Mouse (Mus musculus) forebrain, embryonic 16.5 days (tissue): Measurements from ENCODE around the gene Tldc2. TPM values are rescaled to one million over a fixed set of nuclear protein-coding genes. Genes with fewer than 3 reads are reported as not detected.

ENCODE experiments used
- ATAC-seq: fragments of 200-750 bp; cut with Nextera tagmentation; 2 replicates; pipeline ENCODE4 v1.8.0; 2017; ENCODE audit warnings: mild to moderate bottlenecking, moderate library complexity
- H3K27ac ChIP-seq: fragments of 300-500 bp; sonication (generic); 2 replicates; pipeline ENCODE4 v1.5.1; 2014; ENCODE audit warnings: low read length, control low read depth
- H3K27me3 ChIP-seq: fragments of 300-500 bp; sonication (generic); replicated peaks from 2 replicates; pipeline ENCODE4 v1.6.1; 2014; ENCODE audit warnings: low read length; ENCODE audit not compliant: control insufficient read depth, insufficient read depth
- H3K36me3 ChIP-seq: fragments of 300-500 bp; sonication (generic); 2 replicates; pipeline ENCODE4 v1.6.1; 2014; ENCODE audit not compliant: control insufficient read depth, insufficient read depth
- H3K4me1 ChIP-seq: fragments of 300-500 bp; sonication (generic); replicated peaks from 2 replicates; pipeline ENCODE4 v1.6.1; 2014; ENCODE audit warnings: low read length; ENCODE audit not compliant: control insufficient read depth, insufficient read depth
- H3K4me2 ChIP-seq: fragments of 300-500 bp; sonication (generic); 2 replicates; pipeline ENCODE4 v1.6.1; 2014; ENCODE audit warnings: mild to moderate bottlenecking, low read length, control low read depth
- H3K4me3 ChIP-seq: fragments of 300-500 bp; sonication (generic); replicated peaks from 2 replicates; pipeline ENCODE4 v1.5.1; 2014; ENCODE audit warnings: mild to moderate bottlenecking, low read length, control low read depth
- H3K9ac ChIP-seq: fragments of 300-500 bp; sonication (generic); replicated peaks from 2 replicates; pipeline ENCODE4 v1.6.1; 2014; ENCODE audit warnings: low read depth, low read length, control low read depth
- H3K9me3 ChIP-seq: fragments of 300-500 bp; sonication (generic); 2 replicates; pipeline ENCODE4 v1.6.1; 2016; ENCODE audit warnings: low read length; ENCODE audit not compliant: control insufficient read depth
- WGBS: fragments of 180-500 bp; shearing (Covaris S2); extraction: QIAGEN DNeasy Blood & Tissue Kit; methylation state at CpG from one replicate; pipeline ENCODE4 v1.1.7; 2014; 5-methylcytosine and 5-hydroxymethylcytosine counted together
- polyA plus RNA-seq: library from polyadenylated mRNA; unstranded; fragments of >200 nt; fragmentation: Nextera tagmentation; extraction: Ambion mirVana; gene quantifications from 2 replicates; pipeline ENCODE4 v1.2.1, GENCODE M21; 2015

Tldc2 gene
- polyA plus RNA-seq, 1 experiment from 2014 or later: not detected

DNA sequence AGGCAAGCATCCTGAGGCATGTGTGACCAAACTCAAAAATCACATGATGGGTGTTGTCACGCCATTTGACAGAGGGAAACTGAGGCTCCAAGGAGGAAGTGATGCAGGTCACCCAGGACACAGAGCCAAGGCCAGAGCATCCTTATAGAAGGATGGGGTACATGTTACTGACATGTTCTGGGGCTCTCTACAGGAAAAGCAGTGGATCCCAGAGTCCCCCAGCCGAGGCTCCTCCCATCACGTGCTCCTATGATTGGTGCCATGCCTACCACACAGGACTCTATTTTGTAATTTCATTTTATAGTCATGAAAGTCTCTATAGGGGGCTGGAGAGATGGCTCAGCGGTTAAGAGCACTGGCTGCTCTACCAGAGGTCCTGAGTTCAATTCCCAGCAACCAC is 29.1 kb upstream of the Tldc2 start:
- no peak for ATAC-seq
- no peak overlapping the region for H3K4me2 ChIP-seq
- peaks cover 37% of the 10 kb centered on the region for H3K4me1 ChIP-seq
- WGBS: 79% methylated on average over 4 of the region's 4 CpGs
- H3K4me3 ChIP-seq: no peak overlapping the region
- H3K9me3 ChIP-seq: no peaks in the 10 kb centered on the region
- peaks cover 16% of the 10 kb centered on the region for H3K36me3 ChIP-seq
- H3K27me3 ChIP-seq: no peaks in the 10 kb centered on the region
- H3K27ac ChIP-seq: peak overlapping the region; percentile 91
- no peak overlapping the region for H3K9ac ChIP-seq

DNA sequence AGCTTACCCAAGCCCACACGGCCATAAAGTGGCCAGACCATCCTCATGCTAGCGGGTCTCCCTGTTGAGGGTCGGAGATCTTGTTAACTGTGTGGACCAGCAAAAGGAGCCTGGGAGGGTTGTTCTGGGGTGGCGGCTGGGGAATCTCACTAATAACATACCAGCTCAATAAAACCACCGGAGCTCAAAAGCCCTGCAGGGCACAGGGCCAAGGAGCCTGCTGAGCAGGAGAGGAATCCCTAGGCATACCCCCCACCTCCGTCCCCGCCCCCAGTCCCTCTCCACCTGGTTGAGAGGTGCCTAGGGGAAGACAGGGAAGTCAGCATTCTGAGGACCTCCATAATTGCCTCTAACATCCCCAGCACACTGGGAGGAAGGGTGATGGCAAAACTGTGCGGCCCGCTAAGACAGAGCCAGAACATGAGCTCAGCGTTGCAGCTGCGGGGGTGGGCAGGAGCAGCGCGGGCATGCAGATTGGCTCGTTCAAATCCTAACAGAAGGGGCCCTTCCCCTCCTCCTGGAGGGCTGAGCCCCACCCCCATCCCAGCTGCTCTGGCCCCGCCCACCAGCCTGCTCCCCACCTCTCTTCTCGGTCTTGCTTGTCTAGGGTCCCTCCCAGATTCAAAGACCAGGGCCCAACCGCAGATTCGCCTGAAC is 28.4 kb upstream of the Tldc2 start:
- Histone ChIP-seq H3K27me3 (no peaks in the 10 kb centered on the region), H3K9me3 (no peaks in the 10 kb centered on the region), H3K4me1 (peaks cover 44% of the 10 kb centered on the region), H3K36me3 (peaks cover 12% of the 10 kb centered on the region), H3K9ac (peak overlapping the region; percentile 47), H3K4me2 (peak overlapping the region; percentile 36), H3K27ac (peak overlapping the region; percentile 91), H3K4me3 (peak overlapping the region; percentile 5; the same call in 1 of the 2 replicates)
- ATAC-seq: peak; percentile 91
- 8% methylated on average over 18 of the region's 18 CpGs for WGBS

DNA sequence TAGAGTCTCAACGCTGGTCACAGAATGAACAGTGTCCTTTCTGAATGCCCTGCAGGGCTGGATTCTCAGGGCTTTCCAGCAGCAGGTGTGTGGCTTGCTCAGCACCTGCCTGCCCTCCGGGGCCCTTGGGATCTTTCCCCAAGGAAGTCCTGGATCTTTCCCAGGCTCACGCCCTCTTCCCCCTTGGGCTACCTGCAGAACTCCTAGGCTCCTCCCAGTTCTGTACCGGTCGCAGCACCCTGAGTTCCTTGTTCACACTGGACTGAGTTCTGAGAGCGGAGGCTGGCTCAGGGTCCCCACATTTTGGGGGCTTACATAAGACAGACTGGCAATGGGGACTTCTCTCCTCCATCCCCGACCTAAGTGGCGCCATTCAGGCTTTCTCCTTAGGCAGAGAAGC is 27.7 kb upstream of the Tldc2 start:
- H3K9ac ChIP-seq: no peak overlapping the region
- WGBS: 48% methylated on average over 8 of the region's 8 CpGs
- H3K27ac ChIP-seq: peak overlapping the region; percentile 91
- ATAC-seq: no peak
- peaks cover 51% of the 10 kb centered on the region for H3K4me1 ChIP-seq
- no peaks in the 10 kb centered on the region for H3K27me3 ChIP-seq
- no peaks in the 10 kb centered on the region for H3K9me3 ChIP-seq
- no peak overlapping the region for H3K4me3 ChIP-seq
- H3K36me3 ChIP-seq: peaks cover 12% of the 10 kb centered on the region
- no peak overlapping the region for H3K4me2 ChIP-seq

DNA sequence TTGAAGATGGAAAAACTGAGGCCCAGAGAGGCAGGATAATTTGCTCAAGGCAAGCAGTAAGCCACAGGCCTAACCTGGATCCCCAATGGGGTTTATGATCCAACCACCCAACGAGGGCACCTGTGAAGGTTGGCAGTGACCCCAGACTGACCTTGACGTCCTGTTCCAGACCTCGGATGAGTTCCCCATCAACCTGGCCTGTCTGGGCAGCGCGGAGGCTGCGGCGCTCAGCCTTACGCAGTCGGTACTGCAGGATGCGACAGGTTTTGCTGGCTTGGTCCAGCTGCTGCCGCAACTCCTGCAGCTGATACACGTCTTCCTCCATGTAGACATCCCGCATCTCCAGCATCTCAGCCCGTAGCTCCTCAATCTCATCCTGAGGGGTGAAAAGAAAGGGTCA is 26.8 kb upstream of the Tldc2 start:
- Histone ChIP-seq H3K36me3 (peaks cover 12% of the 10 kb centered on the region), H3K9me3 (no peaks in the 10 kb centered on the region), H3K27me3 (no peaks in the 10 kb centered on the region), H3K9ac (no peak overlapping the region), H3K27ac (no peak overlapping the region), H3K4me3 (no peak overlapping the region), H3K4me1 (peaks cover 54% of the 10 kb centered on the region), H3K4me2 (no peak overlapping the region)
- ATAC-seq: no peak
- WGBS: 96% methylated on average over 14 of the region's 14 CpGs

DNA sequence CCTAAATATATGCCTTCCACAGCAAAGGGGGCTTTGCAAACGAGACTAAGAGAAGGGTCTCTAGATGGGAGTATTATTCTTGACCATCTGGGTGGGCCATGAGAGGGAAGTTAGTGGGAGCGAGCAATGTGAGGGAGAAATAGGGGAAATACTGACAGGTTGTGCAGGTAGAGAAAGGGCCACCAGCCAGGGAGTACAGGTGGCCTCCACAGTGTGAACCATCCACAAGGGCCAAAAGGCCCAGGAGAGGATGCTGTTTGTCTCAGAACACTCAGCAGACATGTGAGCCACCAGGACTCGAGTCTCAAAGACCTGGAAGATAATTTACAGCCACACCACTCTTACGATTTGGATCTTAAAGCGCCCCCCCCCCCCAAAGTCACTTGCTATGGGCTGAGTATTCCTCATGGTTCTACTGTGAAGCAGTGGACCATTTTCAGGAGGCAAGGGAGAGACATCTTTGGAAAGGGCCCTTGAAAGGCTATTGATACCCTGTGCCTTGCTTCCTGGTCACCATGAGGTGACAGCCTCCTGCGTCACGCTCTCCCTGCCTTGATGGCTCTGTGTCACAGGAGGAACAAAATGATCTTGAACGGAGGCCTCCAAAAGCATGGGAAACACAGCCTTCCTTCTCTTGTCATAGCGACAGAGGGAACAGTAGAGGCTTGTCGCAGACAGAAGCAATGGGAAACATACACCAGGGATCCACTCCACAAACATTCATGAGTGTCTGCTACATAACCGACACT is 26.1 kb upstream of the Tldc2 start:
- H3K9ac ChIP-seq: no peak overlapping the region
- peaks cover 12% of the 10 kb centered on the region for H3K36me3 ChIP-seq
- no peak overlapping the region for H3K4me3 ChIP-seq
- no peak overlapping the region for H3K4me2 ChIP-seq
- ATAC-seq: no peak
- H3K4me1 ChIP-seq: peaks cover 56% of the 10 kb centered on the region
- H3K27ac ChIP-seq: no peak overlapping the region
- no peaks in the 10 kb centered on the region for H3K27me3 ChIP-seq
- WGBS: 91% methylated on average over 11 of the region's 11 CpGs
- H3K9me3 ChIP-seq: no peaks in the 10 kb centered on the region

DNA sequence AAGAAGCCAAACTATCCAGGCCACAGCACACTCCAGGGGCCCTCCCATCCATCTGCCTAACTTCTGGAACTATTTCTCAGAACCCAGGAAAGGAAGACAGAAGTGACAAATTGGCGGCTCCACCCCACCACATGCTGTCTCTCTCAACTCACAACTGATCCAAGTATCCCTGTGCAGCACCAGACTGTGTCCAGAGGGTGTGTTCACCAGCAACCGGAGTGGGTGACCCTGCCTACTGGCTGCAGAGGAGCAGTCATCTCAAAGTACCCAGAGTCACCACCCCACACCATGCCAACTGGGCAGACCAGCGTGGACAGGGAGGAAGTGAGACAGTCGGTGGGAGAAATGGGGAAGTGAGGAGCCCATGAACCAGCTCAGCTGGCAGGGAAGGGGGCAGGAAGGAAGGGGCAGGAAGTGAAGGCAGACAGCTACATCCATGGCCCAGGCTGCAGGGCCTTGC is 23.6 kb upstream of the Tldc2 start:
- WGBS: 56% methylated on average over 4 of the region's 4 CpGs
- Histone ChIP-seq H3K36me3 (peaks cover 8% of the 10 kb centered on the region), H3K9ac (no peak overlapping the region), H3K4me3 (no peak overlapping the region), H3K27ac (peak overlapping the region; percentile 41; the same call in 1 of the 2 replicates), H3K4me1 (peaks cover 53% of the 10 kb centered on the region), H3K4me2 (no peak overlapping the region), H3K9me3 (no peaks in the 10 kb centered on the region), H3K27me3 (no peaks in the 10 kb centered on the region)
- peak; percentile 5; the same call in 1 of the 2 replicates for ATAC-seq

DNA sequence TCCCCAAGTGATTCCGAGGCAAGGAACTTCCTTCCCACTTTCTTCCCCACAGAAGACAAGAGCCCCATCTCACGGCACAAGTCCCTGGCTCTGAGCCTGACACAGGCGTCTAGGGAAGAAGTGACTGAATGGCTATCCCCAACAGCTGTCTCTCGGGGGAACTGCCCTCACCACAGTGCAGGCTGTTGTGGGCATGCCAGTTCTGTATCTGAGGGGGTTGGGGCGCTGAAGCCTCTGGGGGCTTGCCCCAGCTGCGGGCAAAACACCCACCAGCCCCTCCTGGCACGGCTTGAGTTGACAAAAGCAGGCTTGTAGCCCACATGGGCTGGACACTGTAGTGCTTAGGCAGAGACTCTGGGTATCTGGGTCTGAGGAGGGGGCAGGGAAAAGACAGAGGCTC is 22.7 kb upstream of the Tldc2 start:
- no peak overlapping the region for H3K4me2 ChIP-seq
- no peaks in the 10 kb centered on the region for H3K9me3 ChIP-seq
- peak overlapping the region; percentile 13; the same call in 1 of the 2 replicates for H3K27ac ChIP-seq
- H3K4me1 ChIP-seq: peaks cover 51% of the 10 kb centered on the region
- WGBS: 35% methylated on average over 7 of the region's 7 CpGs
- ATAC-seq: peak; percentile 23
- H3K9ac ChIP-seq: 0 out of 2 replicates have a peak overlapping the region, but pooled peaks have one; percentile 3
- no peaks in the 10 kb centered on the region for H3K27me3 ChIP-seq
- H3K36me3 ChIP-seq: peaks cover 8% of the 10 kb centered on the region
- no peak overlapping the region for H3K4me3 ChIP-seq

DNA sequence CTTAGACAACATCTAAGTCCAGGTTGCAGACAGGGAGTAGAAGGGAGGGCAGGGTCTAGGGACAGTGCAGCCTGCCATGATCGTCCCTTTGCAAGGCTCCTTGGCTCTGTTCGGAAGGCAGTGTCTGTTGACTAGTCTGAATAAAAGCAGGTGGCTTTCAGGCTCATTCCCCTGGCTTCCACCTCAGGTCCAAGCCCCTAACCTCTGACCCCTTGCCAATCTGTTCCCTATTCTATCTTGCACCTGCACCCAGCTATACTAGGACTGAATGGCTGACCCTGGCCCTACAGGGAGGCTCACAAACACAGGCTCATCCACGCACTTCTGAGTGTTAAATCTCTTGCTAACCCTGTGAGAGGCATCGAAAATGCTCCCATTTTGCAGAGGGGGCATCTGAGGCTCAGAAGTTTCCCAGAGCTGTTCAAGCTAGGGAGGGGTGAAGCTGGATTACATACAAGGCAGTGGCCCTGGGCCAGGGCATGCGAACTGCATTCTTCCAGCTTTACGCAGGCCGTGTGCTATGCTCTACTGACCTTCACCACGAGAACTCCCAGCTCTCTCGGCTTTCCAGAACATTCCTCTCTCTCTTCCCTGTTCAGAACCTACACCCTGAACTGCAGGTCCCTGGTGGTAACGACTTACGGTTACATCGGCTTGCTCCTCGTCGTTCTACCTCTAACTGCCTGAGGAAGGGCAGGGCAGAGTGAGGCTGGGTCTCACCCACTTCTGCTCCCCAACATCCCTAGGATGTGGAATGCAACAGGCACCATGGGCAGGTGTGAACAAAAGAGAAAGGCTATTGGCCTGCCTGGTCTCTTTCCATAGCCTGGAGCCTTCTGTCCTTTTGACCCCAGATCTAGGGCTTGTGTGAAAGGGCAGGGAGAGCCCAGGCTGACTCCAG is 21.6 kb upstream of the Tldc2 start:
- WGBS: 83% methylated on average over 14 of the region's 14 CpGs
- Histone ChIP-seq H3K27me3 (no peaks in the 10 kb centered on the region), H3K27ac (no peak overlapping the region)

DNA sequence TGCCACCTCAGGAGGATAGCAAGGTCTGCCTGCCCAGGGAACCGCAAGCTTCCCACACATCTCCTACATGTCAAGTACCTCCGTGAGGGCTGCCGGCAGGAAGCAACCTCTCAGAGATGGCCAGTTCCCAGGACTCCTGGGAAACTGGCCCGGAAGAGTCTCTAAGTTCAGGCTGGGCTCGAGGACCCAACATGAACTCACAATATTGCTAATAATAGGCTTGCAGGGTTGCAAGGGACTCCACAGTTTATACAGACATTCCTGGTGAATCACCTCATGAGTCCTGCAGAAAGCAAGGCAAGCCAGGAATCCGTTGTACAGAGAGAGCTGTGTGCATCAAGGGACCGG is 21.0 kb upstream of the Tldc2 start:
- 80% methylated on average over 7 of the region's 7 CpGs for WGBS
- no peak overlapping the region for H3K9ac ChIP-seq
- H3K27me3 ChIP-seq: no peaks in the 10 kb centered on the region
- peaks cover 64% of the 10 kb centered on the region for H3K4me1 ChIP-seq
- H3K36me3 ChIP-seq: no peaks in the 10 kb centered on the region
- H3K4me2 ChIP-seq: no peak overlapping the region
- no peak for ATAC-seq
- no peaks in the 10 kb centered on the region for H3K9me3 ChIP-seq
- no peak overlapping the region for H3K4me3 ChIP-seq
- no peak overlapping the region for H3K27ac ChIP-seq

More for the DNA sequence above, 21.6 kb upstream of the Tldc2 start:
- Histone ChIP-seq H3K4me3 (no peak overlapping the region), H3K36me3 (no peaks in the 10 kb centered on the region), H3K4me2 (no peak overlapping the region), H3K4me1 (peaks cover 58% of the 10 kb centered on the region), H3K9me3 (no peaks in the 10 kb centered on the region), H3K9ac (no peak overlapping the region)
- ATAC-seq: no peak
